Mouse (Mus musculus): ENCODE data around the gene Zfp994. TPM values are rescaled to one million over a fixed set of nuclear protein-coding genes. Genes with fewer than 3 reads are reported as not detected.
"Not testable (repeated sequence)": the region's sequence is repeated elsewhere in the genome, so short reads cannot be mapped to it uniquely, and the experiment has no call there.

Gene Zfp994
- total RNA-seq (2014; rRNA removed) (2.2 and 4.9 TPM in 2 replicates), polyA plus RNA-seq (2015; fragmentation: Nextera tagmentation; extraction: Ambion mirVana) (1.7 and 1.8 TPM in 2 replicates)

GRCm38 (mm10) chr17:22225422-22226012 lies at the start of gene Zfp994:
Zfp994 (minus strand) TSS chr17:22225616.
- H3K4me2 ChIP-seq (ENCODE audit: low read depth, low read length, poor library complexity, severe bottlenecking): peak within 1 kb of the TSS; percentile 44
- ATAC-seq (ENCODE audit: low FRiP score): peak; percentile 99

GRCm38 (mm10) chr17:22230701-22231100 lies 5.3 kb upstream of the Zfp994 start:
- H3K9ac ChIP-seq (replicated peaks; ENCODE audit: low read length, poor library complexity, severe bottlenecking); H3K4me1 ChIP-seq (ENCODE audit: insufficient read depth, low read length); ATAC-seq (ENCODE audit: low FRiP score); H3K36me3 ChIP-seq (ENCODE audit: insufficient read depth, low read length); H3K27me3 ChIP-seq (ENCODE audit: insufficient read depth, low read length); DNase-seq (ENCODE audit: low spot score); H3K9me3 ChIP-seq (ENCODE audit: low read length); H3K4me3 ChIP-seq (ENCODE audit: low read depth, low read length); H3K4me2 ChIP-seq (ENCODE audit: low read depth, low read length, poor library complexity, severe bottlenecking); H3K27ac ChIP-seq (ENCODE audit: low read depth, low read length): not testable (repeated sequence)
- WGBS: 73% methylated on average over 19 of the region's 19 CpGs

More at GRCm38 (mm10) chr17:22225422-22226012, at the start of gene Zfp994:
- H3K9ac ChIP-seq (replicated peaks; ENCODE audit: low read length, poor library complexity, severe bottlenecking): peak within 1 kb of the TSS; percentile 57; the same call in 1 of the 2 replicates
- WGBS: under 1% methylated on average over 23 of the region's 23 CpGs
- not testable (repeated sequence) for H3K36me3 ChIP-seq (ENCODE audit: insufficient read depth, low read length); H3K9me3 ChIP-seq (ENCODE audit: low read length); H3K4me1 ChIP-seq (ENCODE audit: insufficient read depth, low read length); H3K27me3 ChIP-seq (ENCODE audit: insufficient read depth, low read length)
- H3K27ac ChIP-seq (ENCODE audit: low read depth, low read length): peak within 1 kb of the TSS; percentile 72; the same call in 1 of the 2 replicates
- peak within 1 kb of the TSS; percentile 52 for H3K4me3 ChIP-seq (ENCODE audit: low read depth, low read length)
- peak; percentile 99 for DNase-seq (ENCODE audit: low spot score)
- peak; percentile 55 for TF ChIP-seq CTCF (IDR thresholded peaks at IDR 0.05)

DNA sequence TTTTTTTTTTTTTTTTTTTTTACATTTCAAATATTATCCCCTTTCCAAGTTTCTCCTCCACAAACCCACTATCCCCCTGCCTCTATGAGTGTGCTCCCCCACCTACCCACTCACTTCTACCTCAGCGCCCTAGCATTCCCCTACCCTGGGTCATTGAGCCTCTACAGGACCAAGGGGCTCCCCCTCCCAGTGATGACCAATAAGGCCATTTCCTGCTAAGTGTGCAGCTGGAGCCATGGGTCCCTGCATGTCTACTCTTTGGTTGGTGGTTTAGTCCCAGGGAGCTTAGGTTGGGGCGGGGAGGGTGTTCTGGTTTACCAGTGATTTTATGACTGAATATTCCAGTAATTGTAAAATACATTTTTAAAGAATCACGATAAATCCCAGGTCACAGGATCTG lies 401 bp downstream of the Zfp994 start:
- peak overlapping the region; percentile 52 for H3K4me3 ChIP-seq (ENCODE audit: low read depth, low read length)
- not testable (repeated sequence) for H3K9me3 ChIP-seq (ENCODE audit: low read length); H3K4me1 ChIP-seq (ENCODE audit: insufficient read depth, low read length); H3K27me3 ChIP-seq (ENCODE audit: insufficient read depth, low read length); H3K27ac ChIP-seq (ENCODE audit: low read depth, low read length); H3K36me3 ChIP-seq (ENCODE audit: insufficient read depth, low read length)
- DNase-seq (ENCODE audit: low spot score) (peak; percentile 0), ATAC-seq (ENCODE audit: low FRiP score) (peak; percentile 79)
- H3K9ac ChIP-seq (replicated peaks; ENCODE audit: low read length, poor library complexity, severe bottlenecking): peak overlapping the region; percentile 57; the same call in 1 of the 2 replicates
- peak overlapping the region; percentile 44; the same call in 1 of the 2 replicates for H3K4me2 ChIP-seq (ENCODE audit: low read depth, low read length, poor library complexity, severe bottlenecking)
- WGBS: 2% methylated on average over 3 of the region's 3 CpGs

GRCm38 (mm10) chr17:22165722-22166294 lies 59.6 kb downstream of the Zfp994 start, which contains the start of gene Zfp947:
Zfp947 (minus strand) TSS chr17:22166190.
- Histone ChIP-seq H3K4me2 (ENCODE audit: low read depth, low read length, poor library complexity, severe bottlenecking) (peak within 1 kb of the TSS; percentile 46), H3K9ac (replicated peaks; ENCODE audit: low read length, poor library complexity, severe bottlenecking) (peak within 1 kb of the TSS; percentile 51), H3K4me3 (ENCODE audit: low read depth, low read length) (peak within 1 kb of the TSS; percentile 49)
- WGBS: under 1% methylated on average over 16 of the region's 16 CpGs
- H3K27ac ChIP-seq (ENCODE audit: low read depth, low read length); H3K9me3 ChIP-seq (ENCODE audit: low read length); H3K27me3 ChIP-seq (ENCODE audit: insufficient read depth, low read length); H3K36me3 ChIP-seq (ENCODE audit: insufficient read depth, low read length); H3K4me1 ChIP-seq (ENCODE audit: insufficient read depth, low read length): not testable (repeated sequence)
- DNase-seq (ENCODE audit: low spot score): peak; percentile 37
- TF ChIP-seq CTCF (IDR thresholded peaks at IDR 0.05): peak; percentile 50
- peak; percentile 92 for ATAC-seq (ENCODE audit: low FRiP score)

- peak overlapping the region; percentile 46 for H3K4me2 ChIP-seq (ENCODE audit: low read depth, low read length, poor library complexity, severe bottlenecking)
- H3K9me3 ChIP-seq (ENCODE audit: low read length); DNase-seq (ENCODE audit: low spot score); H3K27me3 ChIP-seq (ENCODE audit: insufficient read depth, low read length); H3K4me1 ChIP-seq (ENCODE audit: insufficient read depth, low read length); H3K36me3 ChIP-seq (ENCODE audit: insufficient read depth, low read length); H3K27ac ChIP-seq (ENCODE audit: low read depth, low read length): not testable (repeated sequence)
- peak overlapping the region; percentile 49 for H3K4me3 ChIP-seq (ENCODE audit: low read depth, low read length)
- H3K9ac ChIP-seq (replicated peaks; ENCODE audit: low read length, poor library complexity, severe bottlenecking): peak overlapping the region; percentile 51
- WGBS: 6% methylated on average over 3 of the region's 3 CpGs
- peak; percentile 77; the same call in 1 of the 2 replicates for ATAC-seq (ENCODE audit: low FRiP score)
These were observed 60.1 kb downstream of the Zfp994 start for GRCm38 (mm10) chr17:22165304-22165703.

DNA sequence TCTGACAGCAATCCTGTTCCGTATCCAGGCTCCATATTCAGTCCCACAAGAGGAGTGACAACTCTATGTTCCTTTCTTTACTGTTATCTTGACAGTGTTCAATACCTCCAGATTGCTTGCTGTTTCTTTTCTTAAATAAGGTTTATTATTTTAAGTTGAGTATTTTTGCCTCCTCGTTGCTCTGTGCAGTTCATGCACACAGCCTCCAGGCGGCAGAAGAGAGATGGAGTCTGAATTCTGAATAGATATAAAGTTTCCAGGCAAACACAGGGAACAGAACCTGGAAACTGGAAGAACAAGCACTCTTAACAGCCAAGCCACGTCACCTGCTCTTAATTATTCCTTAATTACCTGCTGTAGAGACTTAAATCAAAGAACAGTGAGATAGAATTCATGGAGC lies 71.5 kb downstream of the Zfp994 start:
- H3K4me3 ChIP-seq (ENCODE audit: low read depth, low read length); H3K27ac ChIP-seq (ENCODE audit: low read depth, low read length); H3K9ac ChIP-seq (replicated peaks; ENCODE audit: low read length, poor library complexity, severe bottlenecking); H3K4me1 ChIP-seq (ENCODE audit: insufficient read depth, low read length); H3K4me2 ChIP-seq (ENCODE audit: low read depth, low read length, poor library complexity, severe bottlenecking); DNase-seq (ENCODE audit: low spot score); H3K27me3 ChIP-seq (ENCODE audit: insufficient read depth, low read length); ATAC-seq (ENCODE audit: low FRiP score); H3K9me3 ChIP-seq (ENCODE audit: low read length); H3K36me3 ChIP-seq (ENCODE audit: insufficient read depth, low read length): not testable (repeated sequence)
- WGBS: 77% methylated on average over 2 of the region's 4 CpGs

Other genes starting within 250 kb of the Zfp994 start
- gene Zfp947, start 59.4 kb downstream of the Zfp994 start, total RNA-seq (2014; rRNA removed): 0.82 and 1.9 TPM in 2 replicates
- 1.6 TPM in 2 replicates for gene Zfp947, start 59.4 kb downstream of the Zfp994 start, polyA plus RNA-seq (2015; fragmentation: Nextera tagmentation; extraction: Ambion mirVana)
- gene CT030661.1, start 89.2 kb upstream of the Zfp994 start, total RNA-seq (2014; rRNA removed): 6.9 and 8.1 TPM in 2 replicates
- 9.6 and 10.1 TPM in 2 replicates for gene CT030661.1, start 89.2 kb upstream of the Zfp994 start, polyA plus RNA-seq (2015; fragmentation: Nextera tagmentation; extraction: Ambion mirVana)
- 5.9 and 7.9 TPM in 2 replicates for gene Zfp944, start 135.8 kb upstream of the Zfp994 start, total RNA-seq (2014; rRNA removed)
- gene Zfp944, start 135.8 kb upstream of the Zfp994 start, polyA plus RNA-seq (2015; fragmentation: Nextera tagmentation; extraction: Ambion mirVana): 7.6 and 8.0 TPM in 2 replicates
- 7.2 and 10.2 TPM in 2 replicates for gene Zfp758, start 135.8 kb upstream of the Zfp994 start, total RNA-seq (2014; rRNA removed)
- gene Zfp758, start 135.8 kb upstream of the Zfp994 start, polyA plus RNA-seq (2015; fragmentation: Nextera tagmentation; extraction: Ambion mirVana): 5.8 and 7.7 TPM in 2 replicates
- 12.9 and 16.8 TPM in 2 replicates for gene Zfp946, start 198.6 kb upstream of the Zfp994 start, total RNA-seq (2014; rRNA removed)
- gene Zfp946, start 198.6 kb upstream of the Zfp994 start, polyA plus RNA-seq (2015; fragmentation: Nextera tagmentation; extraction: Ambion mirVana): 23.6 and 25.8 TPM in 2 replicates